Mouse (Mus musculus) CH12.LX (cell line): ENCODE measurements at regions not wholly inside any gene's neighbourhood (a gene's known extent, or its start where the extent isn't known, plus 50 kb on each side); places are given as distances from the start of the nearest gene placed in this dataset.

ENCODE experiments used
- DNase-seq: peaks from one replicate; pipeline ENCODE4 v3.0.0-alpha.2; 2013; ENCODE audit errors: extremely low read depth
- H3K27ac ChIP-seq: 2 replicates; pipeline ENCODE4 v1.5.1; 2012; ENCODE audit warnings: low read depth, mild to moderate bottlenecking, control low read depth, moderate library complexity; ENCODE audit not compliant: insufficient read depth
- H3K27me3 ChIP-seq: replicated peaks from 2 replicates; pipeline ENCODE3; 2012; ENCODE audit warnings: inconsistent platforms
- H3K36me3 ChIP-seq, 2 experiments: replicated peaks in 1 of 2; 2 replicates each; pipeline versions ENCODE3 to v1.6.1; 2012; ENCODE audit warnings: inconsistent platforms in 1 of 2, low read length in 1 of 2, mild to moderate bottlenecking in 1 of 2, mixed read lengths in 1 of 2, moderate library complexity in 1 of 2; ENCODE audit not compliant: control insufficient read depth in 1 of 2, insufficient read depth in 1 of 2
- H3K4me1 ChIP-seq, 2 experiments: 2 replicates each; pipeline ENCODE4 v1.6.1; 2012; ENCODE audit warnings: inconsistent platforms in 1 of 2, moderate library complexity in 1 of 2; ENCODE audit not compliant: insufficient read depth in 2 of 2, control insufficient read depth in 1 of 2
- H3K4me2 ChIP-seq: 2 replicates; pipeline ENCODE4 v1.6.1; 2012; ENCODE audit warnings: low read depth, mild to moderate bottlenecking, control low read depth; ENCODE audit not compliant: poor library complexity, insufficient read depth, severe bottlenecking
- H3K4me3 ChIP-seq, 3 experiments: fragments of 150-350 bp in 1 of 3; sonication (generic) in 1 of 3; replicated peaks in 1 of 3; 2 replicates each; pipeline versions ENCODE3 to v1.5.1; 2011 to 2012; ENCODE audit warnings: low read depth in 2 of 3, low read length in 2 of 3, mild to moderate bottlenecking in 2 of 3, moderate library complexity in 2 of 3, control low read depth in 1 of 3, improper control_type of control experiment in 1 of 3, inconsistent platforms in 1 of 3, mixed read lengths in 1 of 3; ENCODE audit not compliant: poor library complexity in 1 of 3
- H3K79me2 ChIP-seq: replicated peaks from 2 replicates; pipeline ENCODE4 v1.6.1; 2012; ENCODE audit warnings: mild to moderate bottlenecking, moderate library complexity; ENCODE audit not compliant: control insufficient read depth, poor library complexity, insufficient read depth, severe bottlenecking; ENCODE audit errors: extremely low read depth
- H3K9ac ChIP-seq: 2 replicates; pipeline ENCODE4 v1.6.1; 2012; ENCODE audit warnings: low read depth, mild to moderate bottlenecking, control low read depth, moderate library complexity; ENCODE audit not compliant: insufficient read depth
- H3K9me3 ChIP-seq: replicated peaks from 2 replicates; pipeline ENCODE3; 2012; ENCODE audit warnings: low read length, inconsistent platforms, mixed read lengths
- E2F4 ChIP-seq: IDR thresholded peaks from 2 replicates; pipeline ENCODE4 v1.6.1; 2011; ENCODE audit warnings: low read depth, low read length, improper control_type of control experiment; ENCODE audit not compliant: insufficient replicate concordance
- EP300 ChIP-seq: IDR thresholded peaks from 2 replicates; pipeline ENCODE4 v1.6.1; 2011; ENCODE audit warnings: low read length, improper control_type of control experiment
- ETS1 ChIP-seq: conservative IDR thresholded peaks from 2 replicates; pipeline ENCODE4 v1.6.1; 2012; ENCODE audit warnings: low read depth, mild to moderate bottlenecking, inconsistent platforms, low read length, improper control_type of control experiment, moderate library complexity
- GABPA ChIP-seq: IDR thresholded peaks from 2 replicates; pipeline ENCODE4 v1.6.1; 2012; ENCODE audit warnings: low read depth, low read length, improper control_type of control experiment, inconsistent platforms; ENCODE audit not compliant: insufficient replicate concordance
- IRF4 ChIP-seq: IDR thresholded peaks from 2 replicates; pipeline ENCODE4 v1.6.1; 2014; ENCODE audit warnings: low read depth, mild to moderate bottlenecking, inconsistent platforms, low read length, improper control_type of control experiment
- JUN ChIP-seq: IDR thresholded peaks from 2 replicates; pipeline ENCODE4 v1.6.1; 2011; ENCODE audit warnings: low read depth, mild to moderate bottlenecking, low read length, improper control_type of control experiment, moderate library complexity; ENCODE audit not compliant: insufficient read depth
- JUND ChIP-seq: conservative IDR thresholded peaks from 2 replicates; pipeline ENCODE4 v1.6.1; 2011; ENCODE audit warnings: low read depth, low read length, improper control_type of control experiment
- MAX ChIP-seq: IDR thresholded peaks from 2 replicates; pipeline ENCODE4 v1.6.1; 2011; ENCODE audit warnings: low read length, improper control_type of control experiment
- MAZ ChIP-seq: IDR thresholded peaks from 2 replicates; pipeline ENCODE4 v1.6.1; 2012; ENCODE audit warnings: low read depth, mild to moderate bottlenecking, inconsistent platforms, low read length, improper control_type of control experiment, moderate library complexity
- MXI1 ChIP-seq: IDR thresholded peaks from 2 replicates; pipeline ENCODE4 v1.6.1; 2011; ENCODE audit warnings: mild to moderate bottlenecking, low read depth, low read length, improper control_type of control experiment
- MYC ChIP-seq: IDR thresholded peaks from 2 replicates; pipeline ENCODE4 v1.6.1; 2011; ENCODE audit warnings: low read depth, mild to moderate bottlenecking, improper control_type of control experiment, low read length
- NRF1 ChIP-seq: IDR thresholded peaks from 2 replicates; pipeline ENCODE4 v1.6.1; 2014; ENCODE audit warnings: low read depth, mild to moderate bottlenecking, inconsistent platforms, low read length, improper control_type of control experiment, moderate library complexity
- POLR2A ChIP-seq: IDR thresholded peaks from 2 replicates; pipeline ENCODE4 v1.6.1; 2011; ENCODE audit warnings: low read depth, mild to moderate bottlenecking, improper control_type of control experiment, low read length
- SIN3A ChIP-seq: IDR thresholded peaks from 2 replicates; pipeline ENCODE4 v1.6.1; 2012; ENCODE audit warnings: low read length, improper control_type of control experiment, inconsistent platforms
- SMC3 ChIP-seq: IDR thresholded peaks from 2 replicates; pipeline ENCODE4 v1.6.1; 2011; ENCODE audit warnings: low read depth, low read length, improper control_type of control experiment
- TBP ChIP-seq: conservative IDR thresholded peaks from 2 replicates; pipeline ENCODE4 v1.6.1; 2011; ENCODE audit warnings: low read depth, low read length, improper control_type of control experiment
- USF1 ChIP-seq: IDR thresholded peaks from 2 replicates; pipeline ENCODE4 v1.6.1; 2014; ENCODE audit warnings: low read depth, mild to moderate bottlenecking, inconsistent platforms, low read length, improper control_type of control experiment
- USF2 ChIP-seq: conservative IDR thresholded peaks from 2 replicates; pipeline ENCODE4 v1.6.1; 2011; ENCODE audit warnings: low read depth, low read length, improper control_type of control experiment
- ZC3H11A ChIP-seq: IDR thresholded peaks from 2 replicates; pipeline ENCODE4 v1.6.1; 2012; ENCODE audit warnings: low read depth, mild to moderate bottlenecking, inconsistent platforms, low read length, improper control_type of control experiment
- dilution Hi-C: fragments of 300-500 bp; cut with MboI; formaldehyde crosslinking; loops from 2 replicates; pipeline ENCODE4 v1.14.3; 2020; ENCODE audit warnings: low sequenced_read_pairs; ENCODE audit not compliant: extremely low pct_unique_long_range_greater_than_20kb, extremely low pct_ligation_motif_present
- in situ Hi-C: fragments of 300-500 bp; cut with MboI; formaldehyde crosslinking; loops from 3 replicates; pipeline ENCODE4 v1.14.3; 2019; ENCODE audit warnings: low sequenced_read_pairs, low pct_ligation_motif_present, low pct_unique_long_range_greater_than_20kb, mixed read lengths

DNA sequence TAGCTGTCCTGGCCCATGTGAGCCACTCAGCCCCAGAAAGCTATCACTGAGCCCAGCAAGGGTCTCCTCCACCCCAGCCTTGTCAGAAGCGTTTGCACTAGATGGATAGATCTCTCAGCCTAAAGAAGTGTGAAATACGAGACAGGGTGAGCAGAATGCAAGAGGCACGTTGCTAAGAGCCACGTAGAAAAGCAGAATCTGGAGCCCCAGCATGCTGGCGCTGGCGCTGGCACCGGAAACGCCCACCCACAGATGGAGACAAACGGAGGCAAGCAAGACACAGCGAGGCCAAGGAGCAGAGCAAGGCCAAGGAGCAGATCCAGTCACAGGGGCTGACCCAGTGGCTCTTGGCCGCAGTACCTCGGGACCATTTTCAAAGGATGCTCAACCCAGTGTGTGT, 100.9 kb upstream of the Zfp536 start:
- Histone ChIP-seq H3K9ac (no peak overlapping the region), H3K27ac (no peak overlapping the region), H3K79me2 (no peaks in the 10 kb centered on the region), H3K27me3 (peaks cover 47% of the 10 kb centered on the region), H3K4me3 (no peak overlapping the region), H3K4me1 (no peaks in the 10 kb centered on the region), H3K9me3 (no peaks in the 10 kb centered on the region), H3K4me2 (no peak overlapping the region), H3K36me3 (no peaks in the 10 kb centered on the region)
- no peak for TF ChIP-seq SMC3
- TF ChIP-seq MAZ: no peak
- in situ Hi-C loops (no loop called here), dilution Hi-C loops (no loop called here)
- no peak for DNase-seq

DNA sequence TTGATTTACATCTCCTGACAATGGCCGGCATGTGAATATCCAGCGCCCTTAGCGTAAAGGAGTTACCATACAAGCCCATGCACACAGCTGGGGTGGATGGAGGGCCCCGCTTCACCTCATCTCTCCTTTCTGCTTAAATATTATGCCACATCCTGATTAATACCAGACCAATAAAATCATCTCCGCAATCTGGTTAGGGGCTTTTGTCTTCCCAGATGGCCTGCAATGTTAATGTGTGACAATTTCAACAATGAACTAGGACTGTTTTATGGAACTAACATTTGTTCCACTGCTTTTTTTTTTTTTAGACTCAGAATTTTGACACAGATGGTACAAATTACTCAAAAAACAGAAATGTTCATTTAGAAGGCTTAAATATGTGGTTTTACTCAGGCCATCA, 97.5 kb upstream of the Zfp536 start:
- Histone ChIP-seq H3K4me2 (no peak overlapping the region), H3K4me1 (no peaks in the 10 kb centered on the region), H3K9me3 (no peaks in the 10 kb centered on the region), H3K36me3 (no peaks in the 10 kb centered on the region), H3K9ac (no peak overlapping the region), H3K27ac (no peak overlapping the region), H3K27me3 (peaks cover 59% of the 10 kb centered on the region), H3K4me3 (no peak overlapping the region), H3K79me2 (no peaks in the 10 kb centered on the region)
- in situ Hi-C loops: no loop called here
- TF ChIP-seq MAX (no peak), EP300 (no peak), JUND (no peak), MYC (no peak), E2F4 (no peak), MAZ (no peak), USF2 (no peak), MXI1 (no peak), POLR2A (no peak), TBP (no peak), NRF1 (no peak), USF1 (no peak), ETS1 (no peak), IRF4 (no peak), SIN3A (no peak), SMC3 (no peak), ZC3H11A (no peak), GABPA (no peak), JUN (no peak)
- dilution Hi-C loops: no loop called here
- DNase-seq: no peak
